Mouse (Mus musculus): ENCODE results near the gene Lce1m. TPM values are rescaled to one million over a fixed set of nuclear protein-coding genes. Genes with fewer than 3 reads are reported as not detected.

The Lce1m gene
- polyA plus RNA-seq (2012; rRNA removed), result not detected in 2 replicates

DNA sequence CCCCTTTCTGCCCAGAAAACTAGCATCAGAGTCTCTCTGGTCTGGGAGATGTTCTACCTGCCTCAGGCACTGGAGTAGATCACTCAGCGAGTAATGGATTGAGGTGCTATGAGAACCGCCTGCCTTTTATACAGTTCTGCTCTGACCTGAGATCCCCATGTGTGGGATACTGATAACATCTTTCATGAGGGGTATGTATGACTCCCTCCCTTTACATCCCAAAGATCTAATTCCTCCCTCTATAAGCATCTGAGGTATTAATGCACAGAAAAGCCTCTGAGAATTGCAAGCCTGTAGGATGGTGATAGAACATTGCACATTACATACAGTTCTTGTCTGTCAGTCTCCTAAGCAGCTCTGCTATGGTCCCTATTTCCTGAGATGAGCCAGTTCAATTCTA lies at the start of gene Lce1m:
Gene Lce1m, minus strand, starts transcription at position 101 of the 400 bp plus-strand sequence.

DNA sequence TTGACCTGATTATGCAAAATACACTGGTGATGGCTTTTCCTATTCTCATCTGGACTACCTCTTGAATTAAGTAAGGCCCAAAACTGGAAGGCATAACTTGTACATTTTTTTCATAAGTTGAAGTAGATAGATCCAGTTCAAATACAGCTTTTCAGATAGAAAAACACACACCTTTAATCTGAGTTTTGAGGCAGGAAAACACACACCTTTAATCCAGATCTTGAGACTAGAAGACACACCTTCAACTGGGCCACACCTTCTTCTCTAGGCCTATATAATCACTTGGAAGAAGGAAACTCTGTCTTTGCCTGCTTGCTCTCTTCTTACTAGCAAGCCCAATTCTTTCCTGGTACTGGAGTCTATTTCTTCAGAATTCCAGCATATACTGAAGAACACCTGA lies 49.7 kb upstream of the Lce1m start, which contains the start of gene Gm4858:
Gene Gm4858, plus strand, starts transcription at position 301 of the 400 bp plus-strand sequence.

DNA sequence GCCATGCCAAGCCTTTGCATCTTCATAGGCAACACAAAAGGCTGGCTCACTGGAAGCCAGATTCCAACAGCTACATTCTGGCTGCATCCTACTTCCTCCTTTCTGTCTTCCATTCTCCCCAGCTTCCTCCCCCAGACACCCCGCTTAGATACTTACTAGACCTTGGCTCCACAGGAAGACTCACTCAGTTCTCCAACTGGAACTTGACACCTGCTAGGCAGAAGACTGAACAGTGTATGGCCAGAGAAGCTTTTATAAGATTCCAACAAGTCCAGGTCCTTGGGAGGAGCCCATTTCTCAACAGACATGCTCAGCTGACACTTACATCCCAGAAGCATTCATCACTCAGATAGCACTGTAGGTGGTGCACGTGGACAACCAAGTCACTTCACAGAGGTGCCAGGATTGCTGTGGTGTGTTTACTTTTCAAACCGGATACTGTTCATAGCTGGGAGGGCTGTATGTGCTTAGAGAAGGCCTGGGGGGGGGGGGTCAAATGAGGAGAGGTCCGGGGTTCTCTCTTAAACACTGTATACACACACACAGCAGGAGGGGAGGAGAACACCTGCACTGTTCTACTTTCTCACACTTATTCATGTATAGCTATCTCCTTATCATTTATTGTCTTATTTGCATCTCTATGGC lies 3.3 kb downstream of the Lce1m start, which contains the start of gene Crct1:
Gene Crct1, minus strand, starts transcription at position 228 of the 645 bp plus-strand sequence.

GRCm38 (mm10) chr3:92991926-92992325 lies 26.9 kb downstream of the Lce1m start, which contains the start of gene Lce3f:
Gene Lce3f (plus strand): TSS chr3:92992226.

Other genes with a start within 250 kb of the Lce1m start
- not detected in 2 replicates for gene Lce1i, start 240.2 kb downstream of the Lce1m start, polyA plus RNA-seq (2012; rRNA removed)
- not detected in 2 replicates for gene Lce1j, start 228.5 kb downstream of the Lce1m start, polyA plus RNA-seq (2012; rRNA removed)
- gene Lce1k, start 211.2 kb downstream of the Lce1m start, polyA plus RNA-seq (2012; rRNA removed), result not detected in 2 replicates
- gene Kprp, start 191.8 kb downstream of the Lce1m start, polyA plus RNA-seq (2012; rRNA removed), result not detected in 2 replicates
- gene Lce1l, start 167.8 kb downstream of the Lce1m start, polyA plus RNA-seq (2012; rRNA removed), result not detected in 2 replicates
- not detected in 2 replicates for gene 2310050C09Rik, start 148.8 kb downstream of the Lce1m start, polyA plus RNA-seq (2012; rRNA removed)
- gene Lce3a, start 92.8 kb downstream of the Lce1m start, polyA plus RNA-seq (2012; rRNA removed), result not detected in 2 replicates
- gene Lce3b, start 86.1 kb downstream of the Lce1m start, polyA plus RNA-seq (2012; rRNA removed), result not detected in 2 replicates
- gene Lce3c, start 74.6 kb downstream of the Lce1m start, polyA plus RNA-seq (2012; rRNA removed), result not detected in 2 replicates
- gene Lce3d, start 61.7 kb downstream of the Lce1m start, polyA plus RNA-seq (2012; rRNA removed), result not detected in 2 replicates
- not detected in 2 replicates for gene Lce3e, start 52.0 kb downstream of the Lce1m start, polyA plus RNA-seq (2012; rRNA removed)
- not detected in 2 replicates for gene Lce3f, start 26.8 kb downstream of the Lce1m start, polyA plus RNA-seq (2012; rRNA removed)
- 0.05 TPM in 1 of 2 replicates, not detected in the other for gene Crct1, start 3.4 kb downstream of the Lce1m start, polyA plus RNA-seq (2012; rRNA removed)
- not detected in 2 replicates for gene Gm4858, start 49.8 kb upstream of the Lce1m start, polyA plus RNA-seq (2012; rRNA removed)
- not detected in 2 replicates for gene Crnn, start 125.7 kb upstream of the Lce1m start, polyA plus RNA-seq (2012; rRNA removed)
- not detected in 2 replicates for gene Flg2, start 178.2 kb upstream of the Lce1m start, polyA plus RNA-seq (2012; rRNA removed)

Data from liver, embryonic 14 days (tissue).